Comparison of ENCODE assay signal across 18 mouse cellular contexts in genomic region chr14:29895989-29896675, GRCm38 (mm10).
DNase-seq lines count a peak whose midpoint lies in the region; ATAC-seq and TF ChIP-seq lines count a peak whose summit lies in the region.
"Had no signal": no experiment of that assay in that cellular context is flagged by ENCODE, and none has a peak within 500 bp of the region (broad histone marks: within the 10 kb centered on the region; RNA-seq: fewer than 3 reads in every experiment).

No protein-coding gene starts in this region.

- TF ChIP-seq POLR2A in kidney, adult 2 months (IDR thresholded peaks at IDR 0.05; ENCODE audit: low read depth, low read length), result no peak

- no peak overlapping the region for H3K9ac ChIP-seq in kidney, embryonic 16.5 days (replicated peaks; ENCODE audit: low read length)
- H3K9ac ChIP-seq in stomach, embryonic 14.5 days (replicated peaks; ENCODE audit: low read depth, low read length), result no peak overlapping the region
- no peak overlapping the region for H3K9ac ChIP-seq in stomach, postnatal 0 days (ENCODE audit: low read length)
- H3K9ac ChIP-seq: hindbrain, embryonic 14.5 days; intestine, embryonic 15.5 days; neural tube, embryonic 13.5 days had no signal

- peak; percentile 21 to 41 for DNase-seq in frontal cortex, postnatal 36 days (ENCODE audit: low spot score in 2 of 2)
- DNase-seq in frontal cortex, postnatal 14 days (ENCODE audit: low spot score in 2 of 2), result no peak
- DNase-seq in kidney, adult 2 months, result no peak
- DNase-seq in stomach, postnatal 0 days (ENCODE audit: low spot score), result no peak
- no peak for DNase-seq in spleen, adult 18-20 months
- DNase-seq: right cerebral cortex, postnatal 25 days had no signal

- no peak overlapping the region for H3K4me2 ChIP-seq in kidney, embryonic 16.5 days (replicated peaks; ENCODE audit: low read depth, low read length)
- H3K4me2 ChIP-seq in stomach, embryonic 14.5 days (replicated peaks; ENCODE audit: low read depth, low read length), result no peak overlapping the region
- H3K4me2 ChIP-seq in stomach, postnatal 0 days (replicated peaks; ENCODE audit: low read depth), result no peak overlapping the region
- H3K4me2 ChIP-seq: hindbrain, embryonic 14.5 days; intestine, embryonic 15.5 days; liver, embryonic 11.5 days; neural tube, embryonic 13.5 days had no signal

- TF ChIP-seq CTCF in kidney, adult 2 months (conservative IDR thresholded peaks at IDR 0.05; ENCODE audit: insufficient read depth, insufficient read length, low read depth, low read length), result no peak
- TF ChIP-seq CTCF in stomach, postnatal 0 days (IDR thresholded peaks at IDR 0.05; ENCODE audit: low read depth), result no peak

- peak overlapping the region; percentile 52 for H3K27ac ChIP-seq in kidney, embryonic 16.5 days (ENCODE audit: low read length)
- no peak overlapping the region for H3K27ac ChIP-seq in kidney, adult 2 months (ENCODE audit: insufficient read depth, low read depth, low read length)
- peak overlapping the region; percentile 55; the same call in 1 of the 2 replicates for H3K27ac ChIP-seq in stomach, embryonic 14.5 days (ENCODE audit: low read length)
- H3K27ac ChIP-seq in stomach, postnatal 0 days (replicated peaks), result no peak overlapping the region
- H3K27ac ChIP-seq: gastrocnemius, adult 2 months; hindbrain, embryonic 14.5 days; intestine, embryonic 15.5 days; kidney, postnatal 0 days; layer of hippocampus, adult 2 months; limb, embryonic 10.5 days; midbrain, embryonic 10.5 days; neural tube, embryonic 13.5 days had no signal

- peaks cover 7% of the 10 kb centered on the region; the same call in 1 of the 2 replicates for H3K4me1 ChIP-seq in kidney, embryonic 16.5 days (ENCODE audit: insufficient read depth, low read length)
- no peaks in the 10 kb centered on the region for H3K4me1 ChIP-seq in kidney, adult 2 months (ENCODE audit: control insufficient read depth, insufficient read depth, low read length)
- H3K4me1 ChIP-seq in stomach, embryonic 14.5 days (ENCODE audit: control insufficient read depth, insufficient read depth, low read length), result peaks cover 10% of the 10 kb centered on the region; the same call in 1 of the 2 replicates
- no peaks in the 10 kb centered on the region for H3K4me1 ChIP-seq in stomach, postnatal 0 days (replicated peaks; ENCODE audit: control insufficient read depth, insufficient read depth)
- H3K4me1 ChIP-seq: intestine, embryonic 15.5 days; limb, embryonic 10.5 days had no signal

- no peak for TF ChIP-seq EP300 in stomach, postnatal 0 days (optimal IDR thresholded peaks at IDR 0.05)

- H3K9me3 ChIP-seq in kidney, embryonic 16.5 days (ENCODE audit: low read length), result no peaks in the 10 kb centered on the region
- no peaks in the 10 kb centered on the region for H3K9me3 ChIP-seq in stomach, embryonic 14.5 days (ENCODE audit: control insufficient read depth, low read depth, low read length)
- H3K9me3 ChIP-seq in stomach, postnatal 0 days (ENCODE audit: control insufficient read depth, low read length), result no peaks in the 10 kb centered on the region
- H3K9me3 ChIP-seq: intestine, embryonic 15.5 days; limb, embryonic 10.5 days; midbrain, embryonic 10.5 days; neural tube, embryonic 13.5 days had no signal

- ATAC-seq in kidney, embryonic 16.5 days (ENCODE audit: low FRiP score, low TSS enrichment), result no peak
- no peak for ATAC-seq in stomach, embryonic 14.5 days (ENCODE audit: insufficient number of reproducible peaks, insufficient read depth, low FRiP score, low read depth)
- ATAC-seq in stomach, postnatal 0 days (ENCODE audit: low FRiP score, low TSS enrichment), result no peak

- no peaks in the 10 kb centered on the region for H3K27me3 ChIP-seq in kidney, embryonic 16.5 days (ENCODE audit: insufficient read depth, low read length)
- H3K27me3 ChIP-seq in kidney, adult 2 months (replicated peaks; ENCODE audit: control insufficient read depth, insufficient read depth, low read length), result no peaks in the 10 kb centered on the region; the same call in 1 of the 2 replicates
- no peaks in the 10 kb centered on the region for H3K27me3 ChIP-seq in stomach, embryonic 14.5 days (ENCODE audit: control insufficient read depth, insufficient read depth, low read length)
- no peaks in the 10 kb centered on the region for H3K27me3 ChIP-seq in stomach, postnatal 0 days (ENCODE audit: control insufficient read depth, insufficient read depth, low read length)
- H3K27me3 ChIP-seq: neural tube, embryonic 13.5 days had no signal

- WGBS in kidney, embryonic 16.5 days, result 76% methylated on average over 6 of the region's 6 CpGs
- WGBS in kidney, adult 2 months, result 79% methylated on average over 6 of the region's 6 CpGs
- WGBS in stomach, embryonic 14.5 days, result 64% methylated on average over 6 of the region's 6 CpGs
- 56% methylated on average over 6 of the region's 6 CpGs for WGBS in stomach, postnatal 0 days

- H3K4me3 ChIP-seq in kidney, embryonic 16.5 days (ENCODE audit: low read length), result no peak overlapping the region
- H3K4me3 ChIP-seq in kidney, adult 2 months (ENCODE audit: insufficient read depth, low read depth, low read length), result no peak overlapping the region
- no peak overlapping the region for H3K4me3 ChIP-seq in stomach, embryonic 14.5 days (ENCODE audit: low read depth, low read length)
- H3K4me3 ChIP-seq in stomach, postnatal 0 days (ENCODE audit: low read depth, low read length), result no peak overlapping the region
- H3K4me3 ChIP-seq: erythroblast, embryonic 14.5 days; gastrocnemius, adult 2 months; intestine, embryonic 15.5 days; layer of hippocampus, adult 2 months; limb, embryonic 10.5 days; midbrain, embryonic 10.5 days; neural tube, embryonic 13.5 days had no signal

- no peaks in the 10 kb centered on the region for H3K36me3 ChIP-seq in kidney, embryonic 16.5 days (ENCODE audit: insufficient read depth, low read length)
- H3K36me3 ChIP-seq in kidney, adult 2 months (ENCODE audit: control insufficient read depth, insufficient read depth, low read length), result no peaks in the 10 kb centered on the region
- no peaks in the 10 kb centered on the region for H3K36me3 ChIP-seq in stomach, embryonic 14.5 days (ENCODE audit: control insufficient read depth, insufficient read depth, low read length)
- no peaks in the 10 kb centered on the region for H3K36me3 ChIP-seq in stomach, postnatal 0 days (ENCODE audit: control insufficient read depth, insufficient read depth, low read length)
- H3K36me3 ChIP-seq: intestine, embryonic 15.5 days; limb, embryonic 10.5 days; midbrain, embryonic 10.5 days; neural tube, embryonic 13.5 days had no signal

Comparison
In these comparisons a context has a peak if more than half of its experiments do, and no peak if none do; other contexts are left out.
1. DNase-seq: peak in frontal cortex, postnatal 36 days (2 of 2); none in frontal cortex, postnatal 14 days (0 of 2), kidney, adult 2 months (single experiment), stomach, postnatal 0 days (single experiment) and spleen, adult 18-20 months (0 of 2).
2. H3K27ac ChIP-seq: peak in kidney, embryonic 16.5 days (single experiment) and stomach, embryonic 14.5 days (single experiment); none in kidney, adult 2 months (single experiment) and stomach, postnatal 0 days (single experiment).